In the genomic region with DNA sequence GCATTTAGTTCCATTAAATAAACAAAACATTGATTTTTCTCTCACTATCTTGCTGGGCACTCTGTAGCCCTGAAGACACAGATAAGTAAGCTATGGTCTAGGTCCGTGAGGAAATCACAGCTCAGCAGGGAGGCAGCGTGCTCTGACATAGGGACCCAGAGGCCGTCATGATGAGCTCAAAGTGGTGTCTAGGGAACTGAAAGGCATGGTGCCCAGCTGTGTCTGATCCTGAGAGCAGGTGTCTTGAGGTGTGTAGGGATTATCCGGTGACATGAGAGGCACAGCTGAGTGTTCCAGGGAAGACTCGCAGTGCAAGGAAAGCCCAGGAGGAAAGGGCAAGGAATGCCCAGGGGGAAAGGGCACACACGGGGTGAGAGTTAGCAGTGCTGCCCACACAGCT, we compare ENCODE assay signal across 25 mouse cellular contexts.
"Had no signal": no experiment of that assay in that cellular context is flagged by ENCODE, and none has a peak within 500 bp of the region (broad histone marks: within the 10 kb centered on the region; RNA-seq: fewer than 3 reads in every experiment).

No protein-coding gene starts in this region.

- H3K9ac ChIP-seq: heart, embryonic 13.5 days; heart, embryonic 15.5 days; hindbrain, embryonic 13.5 days; hindbrain, embryonic 15.5 days; kidney, embryonic 15.5 days; limb, embryonic 12.5 days had no signal

- H3K36me3 ChIP-seq: heart, embryonic 13.5 days; heart, embryonic 15.5 days; hindbrain, embryonic 13.5 days; hindbrain, embryonic 15.5 days; kidney, embryonic 15.5 days; limb, embryonic 12.5 days had no signal

- H3K4me3 ChIP-seq: heart, adult 2 months; heart, embryonic 13.5 days; heart, embryonic 15.5 days; hindbrain, embryonic 13.5 days; hindbrain, embryonic 15.5 days; kidney, embryonic 15.5 days; limb, embryonic 12.5 days had no signal

- DNase-seq: gastrocnemius, postnatal 14 days; gastrocnemius, postnatal 36 days; heart, adult 2 months; heart, postnatal 14 days; heart, postnatal 36 days; kidney, adult 11 months; kidney, adult 2 months; kidney, adult 9 months; kidney, postnatal 14 days; kidney, postnatal 36 days; layer of hippocampus, adult 9-11 months; layer of hippocampus, postnatal 36 days; left cerebral cortex, postnatal 4 days; liver had no signal

- H3K27me3 ChIP-seq: heart, embryonic 15.5 days; hindbrain, embryonic 13.5 days; hindbrain, embryonic 15.5 days; kidney, embryonic 15.5 days; limb, embryonic 12.5 days had no signal

- ATAC-seq: hindbrain, postnatal 0 days; intestine, embryonic 16.5 days had no signal

- H3K9me3 ChIP-seq: heart, embryonic 13.5 days; heart, embryonic 15.5 days; hindbrain, embryonic 13.5 days; hindbrain, embryonic 15.5 days; kidney, embryonic 15.5 days; limb, embryonic 12.5 days had no signal

- H3K4me2 ChIP-seq: heart, embryonic 11.5 days; heart, embryonic 13.5 days; heart, embryonic 15.5 days; hindbrain, embryonic 13.5 days; hindbrain, embryonic 15.5 days; kidney, embryonic 15.5 days; limb, embryonic 12.5 days; liver, embryonic 11.5 days had no signal

- H3K27ac ChIP-seq: heart, adult 2 months; heart, embryonic 13.5 days; heart, embryonic 15.5 days; hindbrain, embryonic 13.5 days; hindbrain, embryonic 15.5 days; hindbrain, postnatal 0 days; kidney, embryonic 15.5 days; kidney, postnatal 0 days; limb, embryonic 12.5 days had no signal
